Mouse (Mus musculus) embryonic facial prominence, embryonic 14.5 days (tissue): ENCODE results near the gene Obsl1. TPM values are rescaled to one million over a fixed set of nuclear protein-coding genes. Genes with fewer than 3 reads are reported as not detected.

Source experiments
- ATAC-seq: fragments of 200-750 bp; cut with Nextera tagmentation; 2 replicates; pipeline ENCODE4 v1.8.0; 2017; ENCODE audit warnings: low read depth, moderate number of reproducible peaks, moderate TSS enrichment
- DNase-seq: peaks from one replicate; pipeline ENCODE4 v3.0.0-alpha.2; 2015; ENCODE audit warnings: low spot score
- H3K27ac ChIP-seq: fragments of 300-500 bp; sonication (generic); replicated peaks from 2 replicates; pipeline ENCODE4 v1.5.1; 2014; ENCODE audit warnings: low read depth, mild to moderate bottlenecking, low read length, moderate library complexity
- H3K27me3 ChIP-seq: fragments of 300-500 bp; sonication (generic); replicated peaks from 2 replicates; pipeline ENCODE4 v1.6.1; 2014; ENCODE audit warnings: low read length; ENCODE audit not compliant: control insufficient read depth, insufficient read depth
- H3K36me3 ChIP-seq: fragments of 300-500 bp; sonication (generic); 2 replicates; pipeline ENCODE4 v1.6.1; 2014; ENCODE audit warnings: low read length, mixed read lengths; ENCODE audit not compliant: control insufficient read depth, insufficient read depth
- H3K4me1 ChIP-seq: fragments of 300-500 bp; sonication (generic); 2 replicates; pipeline ENCODE4 v1.6.1; 2014; ENCODE audit warnings: antibody characterized with exemption, low read length; ENCODE audit not compliant: control insufficient read depth, insufficient read depth
- H3K4me2 ChIP-seq: fragments of 300-500 bp; sonication (generic); 2 replicates; pipeline ENCODE4 v1.6.1; 2014; ENCODE audit warnings: low read depth, mild to moderate bottlenecking, low read length, moderate library complexity, mixed read lengths
- H3K4me3 ChIP-seq: fragments of 300-500 bp; sonication (generic); 2 replicates; pipeline ENCODE4 v1.5.1; 2014; ENCODE audit warnings: low read depth, mild to moderate bottlenecking, low read length
- H3K9ac ChIP-seq: fragments of 300-500 bp; sonication (generic); 2 replicates; pipeline ENCODE4 v1.6.1; 2014; ENCODE audit warnings: low read depth, mild to moderate bottlenecking, low read length, moderate library complexity, mixed read lengths
- H3K9me3 ChIP-seq: fragments of 300-500 bp; sonication (generic); 2 replicates; pipeline ENCODE4 v1.6.1; 2016; ENCODE audit warnings: low read length; ENCODE audit not compliant: control insufficient read depth
- WGBS: fragments of 180-500 bp; shearing (Covaris S2); extraction: QIAGEN DNeasy Blood & Tissue Kit; methylation state at CpG from one replicate; pipeline ENCODE4 v1.1.7; 2014; 5-methylcytosine and 5-hydroxymethylcytosine counted together
- polyA plus RNA-seq: library from polyadenylated mRNA; unstranded; fragments of >200 nt; fragmentation: Nextera tagmentation; extraction: Ambion mirVana; gene quantifications from 2 replicates; pipeline ENCODE4 v1.2.1, GENCODE M21; 2014

The Obsl1 gene
- polyA plus RNA-seq, 1 experiment from 2014 or later = 98.7 TPM

- 72% methylated on average over 4 of the region's 4 CpGs for WGBS
- H3K36me3 ChIP-seq = peaks cover 77% of the 10 kb centered on the region
Observed at GRCm38 (mm10) chr1:75530546-75530945, 24.3 kb upstream of the Obsl1 start.

GRCm38 (mm10) chr1:75524679-75525078 lies 18.4 kb upstream of the Obsl1 start:
- H3K9me3 ChIP-seq = no peaks in the 10 kb centered on the region

More at GRCm38 (mm10) chr1:75530546-75530945, 24.3 kb upstream of the Obsl1 start:
- Histone ChIP-seq H3K9ac (no peak overlapping the region), H3K9me3 (no peaks in the 10 kb centered on the region), H3K4me2 (no peak overlapping the region), H3K27ac (no peak overlapping the region), H3K4me1 (no peaks in the 10 kb centered on the region), H3K27me3 (no peaks in the 10 kb centered on the region), H3K4me3 (no peak overlapping the region)
- no peak for ATAC-seq
- peak; percentile 50 for DNase-seq

GRCm38 (mm10) chr1:75521321-75522031 lies 15.2 kb upstream of the Obsl1 start, which contains the start of gene Stk11ip:
Stk11ip (plus strand) TSS chr1:75521529.
- Histone ChIP-seq H3K36me3 (peaks cover 7% of the 10 kb centered on the region; the same call in 1 of the 2 replicates), H3K9ac (peak within 1 kb of the TSS; percentile 66), H3K4me3 (peak within 1 kb of the TSS; percentile 66), H3K4me2 (peak within 1 kb of the TSS; percentile 80), H3K27ac (peak within 1 kb of the TSS; percentile 98), H3K4me1 (peaks cover 25% of the 10 kb centered on the region), H3K9me3 (no peaks in the 10 kb centered on the region), H3K27me3 (no peaks in the 10 kb centered on the region)
- WGBS = under 1% methylated on average over 46 of the region's 46 CpGs
- ATAC-seq (peak; percentile 99), DNase-seq (peak; percentile 100)

More at GRCm38 (mm10) chr1:75524679-75525078, 18.4 kb upstream of the Obsl1 start:
- H3K27ac ChIP-seq = no peak overlapping the region
- no peak overlapping the region for H3K9ac ChIP-seq
- H3K4me3 ChIP-seq = no peak overlapping the region
- no peak for DNase-seq
- WGBS = 86% methylated on average over 7 of the region's 7 CpGs
- H3K27me3 ChIP-seq = no peaks in the 10 kb centered on the region
- H3K4me2 ChIP-seq = no peak overlapping the region
- no peak for ATAC-seq
- peaks cover 38% of the 10 kb centered on the region; the same call in 1 of the 2 replicates for H3K36me3 ChIP-seq
- peaks cover 15% of the 10 kb centered on the region for H3K4me1 ChIP-seq

GRCm38 (mm10) chr1:75519576-75519975 lies 13.3 kb upstream of the Obsl1 start:
- Histone ChIP-seq H3K4me2 (no peak overlapping the region), H3K9me3 (no peaks in the 10 kb centered on the region), H3K27ac (peak overlapping the region; percentile 98), H3K27me3 (no peaks in the 10 kb centered on the region), H3K36me3 (no peaks in the 10 kb centered on the region), H3K9ac (no peak overlapping the region), H3K4me3 (no peak overlapping the region), H3K4me1 (peaks cover 25% of the 10 kb centered on the region)
- 43% methylated on average over 5 of the region's 5 CpGs for WGBS
- DNase-seq = peak; percentile 83
- ATAC-seq = no peak

GRCm38 (mm10) chr1:75518427-75518826 lies 12.2 kb upstream of the Obsl1 start:
- no peak overlapping the region for H3K9ac ChIP-seq
- no peaks in the 10 kb centered on the region for H3K27me3 ChIP-seq
- H3K4me2 ChIP-seq = no peak overlapping the region
- H3K4me3 ChIP-seq = no peak overlapping the region
- no peak for ATAC-seq
- H3K4me1 ChIP-seq = peaks cover 25% of the 10 kb centered on the region
- no peak for DNase-seq
- H3K9me3 ChIP-seq = no peaks in the 10 kb centered on the region
- WGBS = 94% methylated on average over 4 of the region's 4 CpGs
- H3K27ac ChIP-seq = peak overlapping the region; percentile 55
- H3K36me3 ChIP-seq = no peaks in the 10 kb centered on the region

GRCm38 (mm10) chr1:75517984-75518383 lies 11.7 kb upstream of the Obsl1 start:
- no peak for DNase-seq

GRCm38 (mm10) chr1:75516703-75517380 lies 10.6 kb upstream of the Obsl1 start:
- DNase-seq = peak; percentile 58
- H3K4me1 ChIP-seq = peaks cover 17% of the 10 kb centered on the region; the same call in 1 of the 2 replicates
- H3K9ac ChIP-seq = no peak overlapping the region
- no peak overlapping the region for H3K4me3 ChIP-seq
- H3K9me3 ChIP-seq = no peaks in the 10 kb centered on the region
- no peaks in the 10 kb centered on the region for H3K36me3 ChIP-seq
- no peak for ATAC-seq
- 59% methylated on average over 15 of the region's 15 CpGs for WGBS
- H3K27me3 ChIP-seq = no peaks in the 10 kb centered on the region
- H3K4me2 ChIP-seq = no peak overlapping the region
- 0 out of 2 replicates have a peak overlapping the region, but pooled peaks have one; percentile 33 for H3K27ac ChIP-seq

More at GRCm38 (mm10) chr1:75517984-75518383, 11.7 kb upstream of the Obsl1 start:
- Histone ChIP-seq H3K4me3 (no peak overlapping the region), H3K9ac (no peak overlapping the region), H3K27ac (peak overlapping the region; percentile 55), H3K4me2 (no peak overlapping the region), H3K9me3 (no peaks in the 10 kb centered on the region), H3K4me1 (peaks cover 25% of the 10 kb centered on the region), H3K27me3 (no peaks in the 10 kb centered on the region), H3K36me3 (no peaks in the 10 kb centered on the region)
- ATAC-seq = no peak
- WGBS = 47% methylated on average over 4 of the region's 4 CpGs

- H3K9me3 ChIP-seq = no peaks in the 10 kb centered on the region
- no peak overlapping the region for H3K4me2 ChIP-seq
- H3K4me3 ChIP-seq = no peak overlapping the region
- H3K27me3 ChIP-seq = no peaks in the 10 kb centered on the region
- WGBS = 88% methylated on average over 3 of the region's 3 CpGs
- peaks cover 2% of the 10 kb centered on the region; the same call in 1 of the 2 replicates for H3K4me1 ChIP-seq
- H3K27ac ChIP-seq = no peak overlapping the region
- H3K36me3 ChIP-seq = no peaks in the 10 kb centered on the region
- ATAC-seq (no peak), DNase-seq (no peak)
- H3K9ac ChIP-seq = no peak overlapping the region
Observed at GRCm38 (mm10) chr1:75512550-75512949, 6.3 kb upstream of the Obsl1 start.
